Mouse (Mus musculus) liver, embryonic 14.5 days (tissue): Measurements from ENCODE around the gene Myb. TPM values are rescaled to one million over a fixed set of nuclear protein-coding genes. Genes with fewer than 3 reads are reported as not detected.

ENCODE experiments used
- ATAC-seq: fragments of 200-750 bp; cut with Nextera tagmentation; 2 replicates; pipeline ENCODE4 v1.8.0; 2017; ENCODE audit warnings: moderate number of reproducible peaks, mild to moderate bottlenecking, moderate library complexity; ENCODE audit not compliant: insufficient read depth
- DNase-seq, 3 experiments: peaks; one replicate each; pipeline ENCODE4 v3.0.0-alpha.2; 2012 to 2013; ENCODE audit warnings: low read depth in 3 of 3, low spot score in 3 of 3
- H3K27ac ChIP-seq: fragments of 300-500 bp; sonication (generic); 2 replicates; pipeline ENCODE4 v1.5.1; 2014; ENCODE audit warnings: moderate library complexity, mild to moderate bottlenecking, control low read depth, inconsistent platforms
- H3K27me3 ChIP-seq: fragments of 300-500 bp; sonication (generic); 2 replicates; pipeline ENCODE4 v1.6.1; 2014; ENCODE audit warnings: mild to moderate bottlenecking, low read length, moderate library complexity; ENCODE audit not compliant: control insufficient read depth, insufficient read depth
- H3K36me3 ChIP-seq: fragments of 300-500 bp; sonication (generic); replicated peaks from 2 replicates; pipeline ENCODE4 v1.6.1; 2014; ENCODE audit warnings: low read depth; ENCODE audit not compliant: control insufficient read depth, insufficient read depth
- H3K4me1 ChIP-seq, 2 experiments: fragments of 200-500 bp in 1 of 2; fragments of 300-500 bp in 1 of 2; sonication (generic) in 1 of 2; replicated peaks; 2 replicates each; pipeline ENCODE4 v1.6.1; 2012 to 2014; ENCODE audit warnings: antibody characterized with exemption in 1 of 2, inconsistent platforms in 1 of 2, low read length in 1 of 2; ENCODE audit not compliant: control insufficient read depth in 2 of 2, insufficient read depth in 2 of 2
- H3K4me2 ChIP-seq: fragments of 300-500 bp; sonication (generic); 2 replicates; pipeline ENCODE4 v1.6.1; 2014; ENCODE audit warnings: low read depth, mild to moderate bottlenecking, control low read depth, moderate library complexity
- H3K4me3 ChIP-seq, 2 experiments: fragments of 200-500 bp in 1 of 2; fragments of 300-500 bp in 1 of 2; sonication (generic) in 1 of 2; 2 replicates each; pipeline ENCODE4 v1.5.1; 2012 to 2014; ENCODE audit warnings: low read depth in 2 of 2, low read length in 2 of 2, mild to moderate bottlenecking in 2 of 2, control low read depth in 1 of 2, inconsistent platforms in 1 of 2, moderate library complexity in 1 of 2; ENCODE audit not compliant: insufficient read depth in 1 of 2
- H3K9ac ChIP-seq: fragments of 300-500 bp; sonication (generic); replicated peaks from 2 replicates; pipeline ENCODE4 v1.6.1; 2014; ENCODE audit warnings: mild to moderate bottlenecking, control low read depth, moderate library complexity
- H3K9me3 ChIP-seq: fragments of 300-500 bp; sonication (generic); 2 replicates; pipeline ENCODE4 v1.6.1; 2016; ENCODE audit warnings: low read length, mixed read lengths; ENCODE audit not compliant: control insufficient read depth
- CTCF ChIP-seq: IDR thresholded peaks from 2 replicates; pipeline ENCODE4 v1.5.1; 2016; ENCODE audit warnings: antibody characterized with exemption, low read depth, control low read depth
- EP300 ChIP-seq: IDR thresholded peaks from 2 replicates; pipeline ENCODE4 v1.6.1; 2016; ENCODE audit warnings: antibody characterized with exemption, low read depth
- WGBS: fragments of 180-500 bp; shearing (Covaris S2); extraction: QIAGEN DNeasy Blood & Tissue Kit; methylation state at CpG from one replicate; pipeline ENCODE4 v1.1.7; 2014; ENCODE audit not compliant: insufficient replicate concordance; 5-methylcytosine and 5-hydroxymethylcytosine counted together
- polyA plus RNA-seq, 2 experiments: library from polyadenylated mRNA; depleted of rRNA in 1 of 2; stranded (reverse) in 1 of 2; unstranded in 1 of 2; fragments of >200 nt; fragmentation: Nextera tagmentation in 1 of 2; extraction: Ambion mirVana in 1 of 2; gene quantifications; 2 replicates each; pipeline versions ENCODE4 v1.2.1 to v1.2.3; 2012 to 2014

The Myb gene
- polyA plus RNA-seq, 2 experiments, result 11.7 to 16.9 TPM

DNA sequence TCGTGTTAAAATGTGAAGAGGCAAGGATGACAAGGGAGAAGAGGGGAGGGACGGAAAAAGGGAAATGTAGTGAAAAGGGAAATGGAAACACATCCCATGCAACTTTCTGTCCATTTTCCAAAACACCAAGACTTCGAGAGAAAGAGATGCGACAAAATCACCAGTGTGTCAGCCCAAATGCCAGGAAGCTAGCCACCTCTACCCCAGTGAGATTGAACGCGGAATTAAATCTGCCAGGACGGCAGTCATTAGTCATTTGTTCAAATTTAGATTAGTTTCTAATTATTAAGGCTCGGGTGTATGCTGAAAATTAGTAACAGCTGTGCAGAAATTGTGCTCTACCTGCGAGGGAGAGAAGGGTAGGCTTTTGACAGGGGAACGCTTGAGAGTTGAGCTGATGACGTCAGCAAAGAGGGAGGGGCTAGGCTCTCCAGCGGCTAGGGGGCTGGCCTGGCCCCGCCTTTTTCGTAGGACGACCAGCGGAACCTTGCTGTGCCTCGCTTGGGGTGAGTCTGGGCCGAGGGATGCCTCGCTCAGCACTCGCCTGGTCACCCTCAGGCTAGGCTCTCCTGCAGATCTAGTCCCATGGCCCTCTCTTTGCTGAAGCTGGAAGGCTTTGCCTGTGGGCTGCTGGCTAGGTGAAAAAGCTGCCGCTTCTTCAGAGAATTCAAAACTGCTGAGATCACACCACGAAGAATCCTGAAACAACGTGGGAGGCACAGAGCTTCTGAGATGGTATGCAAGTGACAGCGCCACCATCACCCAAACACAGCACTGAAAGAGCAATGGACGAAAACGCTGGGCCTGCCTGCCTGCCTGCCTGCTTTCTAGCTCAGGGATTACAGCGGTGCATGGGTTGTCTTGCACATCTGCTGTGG lies 15.9 kb downstream of the Myb start:
- H3K9ac ChIP-seq, result no peak overlapping the region
- no peaks in the 10 kb centered on the region; the same call in none of the 2 replicates for H3K36me3 ChIP-seq
- no peaks in the 10 kb centered on the region for H3K27me3 ChIP-seq
- ATAC-seq (no peak), DNase-seq (no peak)
- H3K9me3 ChIP-seq, result no peaks in the 10 kb centered on the region
- peak overlapping the region; percentile 46 for H3K4me2 ChIP-seq
- no peak overlapping the region for H3K27ac ChIP-seq
- 52% methylated on average over 27 of the region's 27 CpGs for WGBS
- no peak for TF ChIP-seq EP300
- TF ChIP-seq CTCF, result 0 out of 2 replicates have a peak, but pooled peaks have one; percentile 11
- H3K4me1 ChIP-seq, result no peaks in the 10 kb centered on the region; a peak in 1 of 4 replicates
- peak overlapping the region; percentile 17 to 22; a peak in 3 of 4 replicates for H3K4me3 ChIP-seq

DNA sequence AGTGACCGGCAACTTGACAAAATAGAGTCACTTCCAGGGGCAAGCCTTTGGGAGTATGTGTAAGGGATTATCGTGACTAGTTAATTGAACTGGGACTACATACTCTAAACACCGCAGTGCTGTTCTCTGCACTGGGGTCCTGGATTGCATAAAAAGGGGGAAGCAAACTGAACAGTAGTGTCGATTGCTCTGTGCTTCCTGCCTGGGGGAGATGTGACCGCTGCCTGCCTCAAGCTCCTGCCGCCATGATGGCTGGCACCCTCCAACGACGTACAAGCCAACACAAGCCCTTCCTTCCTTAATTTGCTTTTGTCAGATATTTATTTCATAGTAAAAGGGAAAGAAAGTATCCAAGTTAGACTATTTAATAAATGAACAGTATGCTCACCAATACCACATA lies 25.5 kb downstream of the Myb start:
- Histone ChIP-seq H3K4me3 (no peak overlapping the region), H3K9me3 (no peaks in the 10 kb centered on the region), H3K9ac (no peak overlapping the region), H3K36me3 (peaks cover 7% of the 10 kb centered on the region; the same call in 1 of the 2 replicates), H3K27me3 (no peaks in the 10 kb centered on the region), H3K4me1 (no peaks in the 10 kb centered on the region), H3K4me2 (no peak overlapping the region), H3K27ac (no peak overlapping the region)
- no peak for ATAC-seq
- 68% methylated on average over 8 of the region's 8 CpGs for WGBS
- DNase-seq, result no peak
- TF ChIP-seq EP300 (no peak), CTCF (no peak)

DNA sequence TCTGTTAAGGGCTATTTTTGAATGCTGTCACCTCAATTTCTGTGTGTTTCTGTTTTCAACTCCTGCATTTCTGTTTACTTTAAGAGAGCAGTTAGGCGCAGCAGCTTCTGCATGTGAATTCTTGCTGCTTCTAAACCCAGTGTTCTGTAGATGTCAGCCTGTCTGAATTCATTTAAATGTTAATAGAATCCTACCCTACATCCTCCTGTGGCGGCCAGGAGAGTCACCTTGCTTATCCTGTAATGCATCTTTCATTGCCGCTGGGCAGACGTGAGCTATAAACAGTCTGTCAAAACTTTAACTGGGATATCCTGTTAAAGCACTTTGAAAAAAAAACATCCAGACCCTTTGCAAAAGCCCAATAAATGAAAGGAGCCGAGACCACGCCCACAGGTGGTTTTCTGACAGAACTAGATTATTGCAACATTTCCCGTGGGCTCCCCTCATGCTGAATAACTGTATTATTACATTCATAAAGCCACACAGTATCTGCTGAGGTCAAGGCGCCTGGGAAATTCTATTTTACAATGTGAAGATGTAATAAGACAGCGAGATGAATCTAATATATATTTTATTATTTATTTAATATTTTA lies 29.8 kb downstream of the Myb start:
- 49% methylated on average over 9 of the region's 9 CpGs for WGBS
- Histone ChIP-seq H3K4me2 (no peak overlapping the region), H3K4me1 (no peaks in the 10 kb centered on the region), H3K9ac (no peak overlapping the region), H3K36me3 (no peaks in the 10 kb centered on the region), H3K4me3 (no peak overlapping the region), H3K9me3 (no peaks in the 10 kb centered on the region), H3K27me3 (no peaks in the 10 kb centered on the region), H3K27ac (no peak overlapping the region)
- no peak for TF ChIP-seq CTCF
- no peak for TF ChIP-seq EP300
- DNase-seq (no peak), ATAC-seq (no peak)

DNA sequence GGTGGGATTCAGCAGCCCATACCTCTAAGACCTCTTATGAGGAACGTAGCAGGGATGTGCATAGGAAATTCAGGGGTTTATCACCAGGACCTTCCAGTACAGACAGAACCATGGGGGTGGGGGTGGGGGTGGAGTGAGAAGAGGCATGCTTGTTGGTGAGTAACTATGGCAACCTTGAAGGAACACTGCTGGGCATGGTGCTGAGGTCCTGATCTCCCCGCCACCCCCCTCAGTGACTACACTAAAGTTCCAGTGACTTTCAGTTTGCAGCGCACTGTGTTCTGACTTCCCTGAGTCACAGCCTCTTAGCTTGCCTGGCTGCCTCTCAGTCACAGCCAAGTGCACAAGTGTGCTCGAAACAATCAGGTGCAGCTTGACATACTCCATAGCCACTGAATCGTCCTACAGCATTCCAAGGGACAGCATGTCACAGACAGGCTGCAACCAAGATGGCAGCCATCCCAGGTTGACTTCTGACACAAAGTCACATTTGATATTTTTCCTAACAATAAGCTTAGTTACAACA lies 32.6 kb downstream of the Myb start:
- H3K4me3 ChIP-seq, result no peak overlapping the region
- no peaks in the 10 kb centered on the region for H3K9me3 ChIP-seq
- H3K27ac ChIP-seq, result no peak overlapping the region
- H3K36me3 ChIP-seq, result no peaks in the 10 kb centered on the region
- H3K9ac ChIP-seq, result no peak overlapping the region
- H3K27me3 ChIP-seq, result no peaks in the 10 kb centered on the region
- DNase-seq, result no peak
- ATAC-seq, result no peak
- no peak overlapping the region for H3K4me2 ChIP-seq
- TF ChIP-seq CTCF (no peak), EP300 (no peak)
- H3K4me1 ChIP-seq, result no peaks in the 10 kb centered on the region
- WGBS, result 72% methylated on average over 5 of the region's 5 CpGs

DNA sequence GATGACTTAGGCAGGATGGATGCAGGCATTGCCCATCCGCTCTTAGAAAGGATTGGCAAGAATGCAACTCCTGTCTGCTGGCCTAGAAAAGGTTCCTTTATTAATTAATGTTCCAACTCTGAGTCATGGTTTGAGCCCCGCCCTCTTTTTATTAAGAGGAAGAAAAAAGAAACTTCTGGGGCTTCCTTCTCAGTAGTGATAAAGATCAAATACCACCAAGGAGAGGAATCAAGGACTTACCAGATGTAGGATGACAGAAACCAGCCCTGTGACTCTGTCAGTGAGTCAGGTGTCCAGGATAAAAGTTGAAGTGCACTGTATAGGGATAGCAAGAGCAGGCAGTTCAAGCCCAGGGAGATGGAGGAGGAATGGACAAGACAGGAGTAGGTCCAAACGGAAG lies 42.4 kb downstream of the Myb start:
- no peak for TF ChIP-seq CTCF
- no peak for TF ChIP-seq EP300
- ATAC-seq, result no peak
- 60% methylated on average over 3 of the region's 3 CpGs for WGBS

More for the DNA sequence above, 42.4 kb downstream of the Myb start:
- Histone ChIP-seq H3K4me1 (no peaks in the 10 kb centered on the region), H3K9ac (no peak overlapping the region), H3K4me3 (no peak overlapping the region), H3K4me2 (no peak overlapping the region), H3K36me3 (no peaks in the 10 kb centered on the region), H3K27me3 (no peaks in the 10 kb centered on the region), H3K27ac (no peak overlapping the region), H3K9me3 (no peaks in the 10 kb centered on the region)
- DNase-seq, result no peak
